Mouse (Mus musculus): ENCODE data around the gene BC030500.

DNA sequence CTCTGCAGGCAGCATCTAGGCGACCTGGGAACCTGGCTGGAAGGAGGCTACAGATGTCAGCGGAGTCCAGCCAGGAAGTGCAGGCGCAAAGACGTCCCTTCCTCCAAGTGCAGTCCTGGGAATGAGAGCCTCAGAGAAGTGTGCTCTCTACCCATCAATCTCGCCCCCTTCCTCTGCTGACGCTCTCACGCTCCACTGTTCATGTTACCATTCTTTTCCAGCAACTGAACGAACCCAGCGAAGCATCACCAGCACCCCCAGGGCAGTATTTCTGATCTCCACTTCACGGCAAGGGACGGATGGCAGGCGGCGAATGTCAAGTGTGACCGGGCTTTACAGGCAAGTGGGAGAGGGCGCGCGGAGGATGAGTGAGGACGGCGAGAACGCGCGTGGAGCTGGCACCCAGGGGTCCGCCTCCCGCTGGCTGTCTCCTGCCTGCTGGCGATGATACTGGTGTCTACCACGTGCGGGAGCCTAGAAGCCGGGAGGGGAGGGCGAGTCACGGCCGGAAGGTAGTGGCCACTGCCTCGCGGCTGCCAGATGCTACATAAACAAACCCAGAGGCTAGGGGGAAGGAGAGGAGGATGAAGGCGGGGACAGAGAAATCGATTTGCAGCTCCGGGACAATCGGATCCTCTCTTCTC lies 763 bp downstream of the BC030500 start, which contains the start of gene Galntl6:
- TF ChIP-seq POLR2A (IDR thresholded peaks at IDR 0.05; ENCODE audit: borderline replicate concordance, extremely low read depth, low read depth, low read length) = no peak
- TF ChIP-seq CTCF (IDR thresholded peaks at IDR 0.05; ENCODE audit: insufficient read depth, low read length) = no peak

Data from lung, adult 2 months (tissue).